In the genomic region with DNA sequence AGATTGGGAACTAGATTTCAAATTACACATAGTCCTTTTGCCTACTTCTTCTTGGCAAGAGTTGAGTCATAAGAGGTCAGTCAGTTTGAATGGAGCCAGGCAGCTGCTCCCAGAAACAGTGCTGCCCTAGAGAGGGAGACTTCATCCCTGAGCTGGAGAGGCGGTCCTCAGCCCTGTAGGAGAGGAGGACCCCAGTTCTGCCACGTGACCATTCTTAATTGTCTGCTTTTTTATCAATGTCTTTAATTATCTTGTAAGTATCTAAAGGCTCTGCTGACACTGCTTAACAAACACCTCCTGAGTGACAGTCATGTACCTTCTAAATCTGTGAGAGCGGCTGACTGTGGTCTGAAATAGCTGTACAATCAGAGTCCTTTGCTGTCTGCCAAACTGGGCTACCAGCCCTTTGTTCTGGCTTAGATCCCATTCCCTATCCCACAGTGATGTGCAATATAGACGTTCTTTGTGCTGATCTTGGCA, we compare ENCODE assay signal across 11 mouse cellular contexts. TPM values are rescaled to one million over a fixed set of nuclear protein-coding genes. Genes with fewer than 3 reads are reported as not detected.
DNase-seq lines count a peak whose midpoint lies in the region; ATAC-seq and TF ChIP-seq lines count a peak whose summit lies in the region.
"Had no signal": no experiment of that assay in that cellular context is flagged by ENCODE, and none has a peak within 500 bp of the region (broad histone marks: within the 10 kb centered on the region; RNA-seq: fewer than 3 reads in every experiment).

No protein-coding gene starts in this region.

- peak; percentile 54 to 60 for DNase-seq in cerebellum, postnatal 10 days
- no peak for DNase-seq in cerebellum, adult 11 months
- no peak for DNase-seq in lung, embryonic 14.5 days
- no peak for DNase-seq in lung, postnatal 14 days
- peak; percentile 46 for DNase-seq in lung, postnatal 36 days
- DNase-seq in urinary bladder, postnatal 4 days (ENCODE audit: low spot score in 2 of 2) = no peak
- no peak for DNase-seq in urinary bladder, postnatal 10 days (ENCODE audit: low spot score)

- no peak overlapping the region for H3K4me3 ChIP-seq in lung, embryonic 14.5 days (ENCODE audit: low read depth, low read length)
- H3K4me3 ChIP-seq in heart, embryonic 15.5 days = no peak overlapping the region
- H3K4me3 ChIP-seq: embryonic facial prominence, embryonic 12.5 days; kidney, embryonic 15.5 days; limb, embryonic 15.5 days had no signal

- no peaks in the 10 kb centered on the region; the same call in 1 of the 2 replicates for H3K36me3 ChIP-seq in lung, embryonic 14.5 days (ENCODE audit: insufficient read depth)
- peaks cover 4% of the 10 kb centered on the region; the same call in 1 of the 2 replicates for H3K36me3 ChIP-seq in heart, embryonic 15.5 days
- H3K36me3 ChIP-seq: embryonic facial prominence, embryonic 12.5 days had no signal

- no peaks in the 10 kb centered on the region for H3K27me3 ChIP-seq in lung, embryonic 14.5 days (ENCODE audit: insufficient read depth, low read length)
- H3K27me3 ChIP-seq in heart, embryonic 15.5 days = no peaks in the 10 kb centered on the region
- H3K27me3 ChIP-seq: embryonic facial prominence, embryonic 12.5 days; kidney, embryonic 15.5 days; limb, embryonic 15.5 days had no signal

- H3K9ac ChIP-seq in lung, embryonic 14.5 days = no peak overlapping the region
- H3K9ac ChIP-seq in heart, embryonic 15.5 days = no peak overlapping the region
- H3K9ac ChIP-seq: embryonic facial prominence, embryonic 12.5 days; kidney, embryonic 15.5 days; limb, embryonic 15.5 days had no signal

- no peaks in the 10 kb centered on the region for H3K4me1 ChIP-seq in lung, embryonic 14.5 days (ENCODE audit: insufficient read depth)
- peaks cover 30% of the 10 kb centered on the region for H3K4me1 ChIP-seq in heart, embryonic 15.5 days (replicated peaks)
- H3K4me1 ChIP-seq: embryonic facial prominence, embryonic 12.5 days; kidney, embryonic 15.5 days had no signal

- 70% methylated on average over 4 of the region's 4 CpGs for WGBS in lung, embryonic 14.5 days
- WGBS in heart, embryonic 15.5 days = 36% methylated on average over 4 of the region's 4 CpGs

- TF ChIP-seq CTCF in lung, embryonic 14.5 days (IDR thresholded peaks at IDR 0.05; ENCODE audit: low read depth) = no peak

- no peak overlapping the region for H3K27ac ChIP-seq in lung, embryonic 14.5 days (ENCODE audit: low read depth)
- H3K27ac ChIP-seq in heart, embryonic 15.5 days = peak overlapping the region; percentile 81
- H3K27ac ChIP-seq: embryonic facial prominence, embryonic 12.5 days; kidney, embryonic 15.5 days; limb, embryonic 15.5 days had no signal

- ATAC-seq in lung, embryonic 14.5 days (ENCODE audit: insufficient read depth) = peak; percentile 56
- peak; percentile 85 for ATAC-seq in heart, embryonic 15.5 days (replicated peaks; ENCODE audit: insufficient number of reproducible peaks, insufficient read depth, low FRiP score, low read depth)

- H3K9me3 ChIP-seq in lung, embryonic 14.5 days (ENCODE audit: low read depth, low read length) = no peaks in the 10 kb centered on the region
- no peaks in the 10 kb centered on the region for H3K9me3 ChIP-seq in heart, embryonic 15.5 days (replicated peaks)
- H3K9me3 ChIP-seq: embryonic facial prominence, embryonic 12.5 days; kidney, embryonic 15.5 days; limb, embryonic 15.5 days had no signal

- no peak overlapping the region for H3K4me2 ChIP-seq in lung, embryonic 14.5 days
- 0 out of 2 replicates have a peak overlapping the region, but pooled peaks have one; percentile 2 for H3K4me2 ChIP-seq in heart, embryonic 15.5 days
- H3K4me2 ChIP-seq: embryonic facial prominence, embryonic 12.5 days; kidney, embryonic 15.5 days; limb, embryonic 15.5 days had no signal

RNA-seq across cellular contexts. Expression of gene Limd1, which starts 11.3 kb away (rescaled TPM):
- 68.2 and 69.7 TPM in 2 replicates for polyA plus RNA-seq in lung, embryonic 14.5 days (2014; fragmentation: Nextera tagmentation; extraction: Ambion mirVana)
- 50.3 and 56.1 TPM in 2 replicates for polyA plus RNA-seq in heart, embryonic 15.5 days (2015; fragmentation: Nextera tagmentation; extraction: Ambion mirVana)

Comparison
In these comparisons a context has a peak if more than half of its experiments do, and no peak if none do; other contexts are left out.
1. DNase-seq: peak in cerebellum, postnatal 10 days (2 of 2) and lung, postnatal 36 days (single experiment); none in cerebellum, adult 11 months (single experiment), lung, embryonic 14.5 days (single experiment), lung, postnatal 14 days (single experiment), urinary bladder, postnatal 4 days (0 of 2) and urinary bladder, postnatal 10 days (single experiment).